Mouse (Mus musculus) adrenal gland, adult 18-20 months (tissue): ENCODE measurements around the gene Gng7. TPM values are rescaled to one million over a fixed set of nuclear protein-coding genes. Genes with fewer than 3 reads are reported as not detected.
"Not testable (repeated sequence)": the region's sequence is repeated elsewhere in the genome, so short reads cannot be mapped to it uniquely, and the experiment has no call there.

Source experiments
- DNase-seq, 2 experiments: peaks; one replicate each; pipeline ENCODE4 v3.0.0; 2021 to 2022; ENCODE audit warnings: low spot score in 2 of 2
- total RNA-seq, 2 experiments: library from RNA; stranded (reverse); gene quantifications; 1 replicate in 1 of 2; 2 replicates in 1 of 2; pipeline ENCODE4 v1.2.3; 2021

The Gng7 gene
- total RNA-seq, 2 experiments from 2014 or later, result 7.0 to 11.1 TPM

GRCm38 (mm10) chr10:80996501-80996900 lies 18.2 kb downstream of the Gng7 start:
- DNase-seq, result no peak

- peak; percentile 79 to 80 for DNase-seq
Measured at GRCm38 (mm10) chr10:80995091-80995632, 19.6 kb downstream of the Gng7 start.

- DNase-seq, result no peak
Measured at GRCm38 (mm10) chr10:80994621-80995020, 20.1 kb downstream of the Gng7 start.

DNA sequence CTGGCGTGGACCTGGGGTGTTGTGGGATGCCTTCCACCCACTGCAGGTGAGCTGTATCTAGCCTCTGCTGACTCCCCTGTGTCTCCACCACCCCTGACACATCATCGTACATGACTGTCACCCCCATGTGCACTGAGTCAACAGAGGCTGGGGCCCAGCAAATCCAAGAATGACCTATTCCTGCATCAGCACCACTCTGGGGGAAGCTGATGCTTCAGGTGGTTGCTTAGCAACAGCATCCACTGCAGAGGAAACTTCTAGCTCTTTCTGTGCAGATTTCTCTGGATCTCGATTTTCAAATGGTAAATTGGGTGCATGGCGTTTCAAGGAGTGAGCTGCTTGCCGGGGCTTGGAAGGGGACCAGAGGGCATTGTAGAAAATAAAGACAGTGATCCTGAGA lies 21.5 kb downstream of the Gng7 start:
- DNase-seq, result no peak

DNA sequence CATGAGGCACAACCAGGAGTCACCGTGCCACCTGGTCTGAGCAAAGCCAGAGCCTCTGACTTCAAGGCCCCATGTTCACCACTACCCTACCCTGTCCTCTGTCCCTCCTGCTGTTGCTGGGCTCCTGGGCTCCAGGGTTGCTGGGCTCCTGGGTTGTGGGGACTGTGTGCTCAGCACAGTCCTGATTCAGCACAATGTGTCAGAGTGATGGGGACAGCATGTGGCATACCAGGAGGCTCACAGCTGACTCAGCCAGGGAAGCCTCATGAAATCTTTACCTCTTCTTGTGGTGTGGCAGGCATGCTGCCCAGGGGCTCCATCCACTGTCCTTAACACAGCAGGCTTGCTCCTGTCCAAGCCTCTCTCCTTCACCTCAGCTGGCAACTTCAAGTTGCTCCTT lies 22.8 kb downstream of the Gng7 start:
- DNase-seq, result no peak

- DNase-seq, result no peak
Measured at GRCm38 (mm10) chr10:80991007-80991406, 23.7 kb downstream of the Gng7 start.

DNA sequence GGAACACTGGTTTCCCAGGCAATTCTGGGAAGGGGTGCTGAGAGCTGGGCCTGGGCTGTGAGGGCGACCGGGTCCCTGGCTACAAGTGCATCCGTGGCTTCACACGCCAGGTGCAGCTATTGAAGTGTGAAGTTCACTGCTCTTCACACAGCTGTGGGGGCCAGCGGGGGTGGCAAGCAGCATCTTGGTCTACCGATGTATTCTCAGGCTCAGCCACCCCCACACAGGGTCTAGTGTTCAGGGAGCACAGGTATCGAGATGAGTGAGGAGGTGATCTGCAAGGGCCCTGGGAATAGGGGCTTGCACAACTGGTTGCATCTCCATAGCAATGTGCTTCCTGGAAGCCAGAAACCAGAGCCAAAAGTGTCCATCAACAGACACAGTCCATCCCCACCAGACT lies 24.3 kb downstream of the Gng7 start:
- DNase-seq, result no peak

GRCm38 (mm10) chr10:80989854-80990253 lies 24.9 kb downstream of the Gng7 start:
- not testable (repeated sequence) for DNase-seq

DNA sequence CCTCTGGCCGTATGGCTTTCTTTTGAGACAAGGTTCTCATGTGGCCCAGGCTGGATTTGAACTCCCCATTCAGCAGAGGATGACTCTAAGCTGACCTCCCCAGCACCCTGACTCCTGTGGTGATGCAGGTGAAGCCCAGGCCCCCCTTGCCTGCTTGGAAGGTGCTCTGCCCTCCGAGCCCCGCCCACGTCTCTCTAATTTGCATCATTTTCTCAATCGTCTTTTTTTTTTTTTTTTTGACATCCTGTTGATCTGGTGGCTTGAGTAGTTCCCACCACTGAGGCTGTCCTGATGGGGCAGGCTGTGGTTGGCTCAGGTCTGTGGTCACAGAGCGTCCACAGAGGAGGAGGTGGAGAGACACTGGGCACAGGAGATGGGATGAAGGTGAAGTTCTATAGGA lies 25.3 kb downstream of the Gng7 start:
- no peak for DNase-seq

DNA sequence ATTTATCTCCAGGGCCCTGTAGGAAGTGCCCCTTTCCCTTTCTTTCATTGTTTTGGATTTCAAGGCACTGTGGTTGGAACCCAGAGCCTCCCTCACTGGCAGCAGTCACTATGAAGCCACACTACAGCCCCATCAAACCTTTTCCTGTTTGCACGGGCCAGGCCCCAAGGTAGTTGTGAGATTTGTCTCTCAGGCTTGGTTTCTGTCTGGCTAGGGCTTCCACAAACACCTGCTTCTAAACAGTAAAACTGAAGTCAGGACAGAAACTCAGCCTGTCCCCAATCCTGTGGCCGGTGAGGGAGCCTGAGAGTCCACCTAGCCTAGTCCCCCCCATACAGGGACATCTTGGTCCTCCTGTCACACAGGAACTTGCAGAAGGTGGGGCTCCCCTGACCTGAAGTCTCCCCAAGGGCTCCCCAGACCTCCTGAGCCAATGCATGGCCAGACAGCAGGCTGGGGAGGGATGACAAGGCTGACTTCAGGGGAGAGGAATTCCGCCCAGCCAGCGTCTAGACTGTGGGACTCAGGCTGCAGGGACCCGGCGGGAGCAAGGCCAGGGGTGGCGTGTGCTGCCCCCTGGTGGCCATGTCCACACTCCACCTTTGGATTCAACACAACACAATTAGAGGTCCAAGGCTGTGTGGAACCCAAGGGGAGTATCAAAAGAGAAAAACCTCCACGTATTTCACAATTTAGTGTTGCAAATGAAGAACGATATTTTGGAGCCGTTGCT lies 26.9 kb downstream of the Gng7 start:
- DNase-seq, result peak; percentile 85 to 86

DNA sequence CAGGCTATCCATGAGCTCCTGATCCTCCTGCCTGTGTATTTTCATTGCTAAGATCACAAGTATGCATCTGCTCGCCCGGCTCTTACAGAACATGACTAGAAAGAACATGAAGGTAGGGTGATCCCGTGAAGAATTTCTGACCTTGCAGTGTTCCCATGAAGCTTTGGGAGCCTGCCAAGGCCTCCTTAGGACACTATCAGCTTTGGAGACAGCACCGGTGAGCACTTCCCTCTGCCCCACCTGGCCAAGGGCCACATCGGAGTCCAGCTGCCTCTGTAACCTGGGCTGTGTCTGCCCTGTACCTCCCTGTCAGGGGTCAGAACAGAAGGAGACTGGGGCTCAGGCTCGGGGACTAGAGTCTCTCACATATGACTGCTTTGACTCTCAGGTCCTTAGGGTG lies 28.0 kb downstream of the Gng7 start:
- DNase-seq, result peak in 1 of 2 experiments; percentile 52

DNA sequence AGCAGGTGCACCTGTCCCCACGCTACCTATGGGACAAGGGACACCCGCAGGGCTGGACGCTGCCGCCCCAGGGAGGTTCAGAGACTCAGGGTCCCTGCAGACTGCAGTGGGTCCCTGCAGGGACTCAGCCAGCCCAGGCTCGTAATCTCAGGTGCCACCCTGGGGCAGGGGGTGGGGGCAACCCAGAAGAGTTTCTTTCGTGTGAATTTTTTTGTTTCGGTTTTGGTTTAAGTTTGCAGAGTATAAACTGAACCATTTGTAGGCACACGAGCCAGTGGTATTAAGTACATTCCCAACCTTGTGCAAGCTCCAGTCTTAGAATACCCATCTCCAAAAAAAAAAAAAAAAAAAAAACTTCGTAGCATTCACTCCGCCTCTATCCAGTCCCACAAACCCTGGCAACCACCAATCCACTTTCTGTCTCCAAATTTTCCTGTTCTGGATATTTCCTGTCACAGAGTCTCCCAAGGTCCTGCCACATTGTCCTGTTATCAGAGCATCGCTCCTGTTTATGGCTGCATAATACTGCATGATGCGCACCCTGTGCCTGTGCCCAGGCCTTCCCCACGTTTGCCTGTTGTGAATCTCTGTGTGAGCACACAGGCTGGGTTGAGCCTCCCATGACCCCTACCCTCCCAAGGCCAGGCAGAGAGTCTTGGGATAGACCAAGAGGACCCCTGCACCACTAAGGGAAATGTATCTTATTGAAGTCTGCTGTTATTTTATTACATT lies 28.6 kb downstream of the Gng7 start:
- no peak for DNase-seq

DNA sequence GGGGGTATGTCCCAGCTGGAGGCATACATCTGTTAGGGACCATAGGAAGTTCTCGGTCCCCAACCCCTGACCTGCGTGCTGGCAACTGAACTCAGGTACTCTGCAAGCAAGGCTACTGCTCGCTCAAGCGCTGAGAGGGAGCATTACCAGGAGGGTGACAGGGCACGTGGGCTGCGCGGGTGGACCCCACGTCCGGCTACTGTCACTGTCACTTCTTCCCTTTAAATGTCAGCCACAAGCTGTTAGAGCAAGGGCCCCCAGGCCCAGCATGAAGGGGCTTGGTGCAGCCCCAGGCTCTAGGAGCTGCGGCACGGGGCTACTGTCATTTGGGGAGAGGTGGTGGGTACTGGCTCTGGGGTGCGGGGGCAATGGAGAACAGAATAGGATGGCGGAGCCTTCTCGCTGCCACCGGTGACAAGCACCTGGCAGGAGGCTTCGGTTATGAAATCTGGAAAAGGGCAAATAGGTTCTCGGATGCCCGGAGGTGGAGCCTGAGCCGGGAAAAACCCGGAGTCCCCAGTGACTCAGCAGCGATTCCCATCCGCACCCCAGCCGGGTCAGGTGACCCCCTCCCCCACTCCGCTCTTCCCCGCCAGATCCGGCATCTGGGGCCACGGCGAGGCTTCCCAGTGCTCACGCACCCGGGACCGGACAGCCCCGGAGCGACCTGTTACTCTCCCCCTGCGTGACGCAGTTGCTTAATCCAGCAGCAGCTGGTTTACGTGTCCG lies 29.3 kb downstream of the Gng7 start:
- peak; percentile 53 to 59 for DNase-seq

DNA sequence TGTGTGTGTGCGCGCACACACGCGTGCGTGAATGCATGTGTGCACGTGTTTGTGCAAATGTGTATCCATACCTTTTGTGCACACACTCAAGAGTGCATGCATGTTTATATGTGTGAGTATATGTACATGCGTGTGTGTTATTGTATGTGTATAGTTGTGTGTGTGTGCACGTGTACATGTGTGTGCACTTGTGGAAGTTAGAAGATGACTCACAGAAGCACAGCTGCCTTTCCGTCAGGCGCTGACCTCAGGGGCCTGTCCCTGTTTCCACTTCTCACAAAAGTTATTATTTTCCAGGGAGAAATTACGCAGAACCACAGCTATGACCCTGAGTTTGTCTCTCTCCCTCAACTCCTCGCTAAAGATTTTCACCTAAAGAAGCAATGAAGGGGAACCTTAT lies 30.5 kb downstream of the Gng7 start:
- DNase-seq, result no peak

GRCm38 (mm10) chr10:80982381-80982780 lies 32.4 kb downstream of the Gng7 start:
- DNase-seq, result no peak

- no peak for DNase-seq
Measured at GRCm38 (mm10) chr10:80981564-80982112, 33.1 kb downstream of the Gng7 start.

- DNase-seq, result no peak
Measured at GRCm38 (mm10) chr10:80975478-80975877, 39.3 kb downstream of the Gng7 start.

DNA sequence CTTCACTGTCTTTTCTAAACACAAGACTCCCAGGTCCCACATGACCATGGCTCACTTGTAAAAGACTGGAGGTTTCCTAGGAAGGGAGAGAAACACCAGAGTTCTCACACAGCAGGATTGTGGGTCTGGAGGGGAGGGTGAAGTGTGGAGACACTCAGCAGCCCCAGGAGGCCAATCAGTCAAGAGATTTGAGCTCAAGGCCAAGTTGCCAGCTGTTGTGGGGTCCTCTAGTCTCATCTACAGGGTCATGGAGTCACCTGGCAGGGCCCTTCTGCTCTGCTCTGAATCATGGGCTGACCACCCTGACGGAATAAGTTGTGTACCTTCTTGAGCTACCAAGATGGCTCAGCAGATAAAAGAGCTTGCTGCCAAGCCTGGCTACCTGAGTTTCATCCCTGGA lies 41.0 kb downstream of the Gng7 start:
- no peak for DNase-seq

DNA sequence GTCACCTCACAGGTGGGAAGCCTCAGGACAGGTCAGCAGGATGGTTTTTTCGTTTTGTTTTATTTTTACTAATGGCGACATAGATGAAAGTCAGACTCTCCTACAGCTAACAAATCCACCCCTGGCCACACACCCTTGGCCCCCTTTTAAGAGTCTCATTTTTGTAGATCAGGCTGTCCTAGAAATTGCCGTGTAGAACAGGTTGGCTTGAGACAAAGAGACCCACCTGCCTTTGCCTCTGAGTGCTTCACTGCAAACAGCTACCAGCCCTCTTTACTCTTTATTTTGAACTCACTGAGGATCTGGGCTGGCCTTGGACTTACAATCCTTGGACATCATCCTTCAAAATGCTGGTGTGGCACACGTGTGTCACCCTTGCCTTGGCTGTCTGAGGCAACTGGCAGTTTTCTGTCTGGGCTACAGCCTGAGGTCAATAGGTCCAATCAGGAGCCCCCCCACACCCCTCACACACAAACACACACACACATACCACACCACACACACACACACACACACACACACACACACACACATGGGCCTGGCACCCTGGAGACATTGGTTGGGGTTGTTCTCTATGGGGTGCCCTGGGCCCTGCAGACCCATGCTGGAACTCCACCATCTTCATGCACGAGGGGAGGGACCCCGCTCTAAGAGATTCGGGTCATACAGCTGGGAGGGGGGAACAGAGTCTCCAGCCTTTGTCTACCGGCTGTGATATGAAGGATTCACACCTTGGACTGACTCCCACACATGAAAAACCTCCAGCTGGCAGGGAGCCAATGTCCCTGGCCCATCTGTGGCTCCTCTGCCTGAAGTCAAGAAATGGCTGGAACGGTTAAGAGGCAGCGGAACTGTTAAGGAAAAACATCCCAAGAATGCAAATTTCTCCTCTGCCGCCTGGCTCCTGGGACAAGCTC lies 42.4 kb downstream of the Gng7 start:
- DNase-seq, result peak; percentile 60 to 63

DNA sequence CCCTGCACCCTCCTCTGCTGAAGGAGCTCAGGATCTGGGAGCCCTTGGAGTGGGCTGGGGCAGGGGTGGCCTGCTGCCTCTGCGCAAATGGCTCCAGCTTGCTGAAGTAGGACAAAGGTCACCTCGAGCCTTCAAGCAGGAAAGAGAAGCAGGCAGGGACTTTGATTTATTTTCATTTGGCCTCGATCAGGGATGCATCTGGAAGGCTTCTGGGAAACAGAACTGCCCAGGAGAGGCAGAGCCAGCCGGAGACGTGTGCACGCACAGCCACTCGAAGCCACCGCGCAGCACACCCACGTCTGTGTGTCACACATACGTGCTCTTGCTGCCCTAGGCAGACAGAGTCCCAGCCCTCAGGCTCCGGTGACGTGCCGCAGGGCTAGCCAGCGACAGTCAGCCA lies 43.2 kb downstream of the Gng7 start:
- peak in 1 of 2 experiments; percentile 51 for DNase-seq
